Mouse (Mus musculus) liver, adult 2 months (tissue): ENCODE measurements around the gene Gm9936. TPM values are rescaled to one million over a fixed set of nuclear protein-coding genes. Genes with fewer than 3 reads are reported as not detected.

ENCODE experiments used
- DNase-seq: peaks from one replicate; pipeline ENCODE4 v3.0.0-alpha.2; 2011; ENCODE audit warnings: low read depth, low spot score; ENCODE audit errors: extremely low read depth
- H3K27ac ChIP-seq: fragments of 200-500 bp; replicated peaks from 2 replicates; pipeline ENCODE4 v1.5.1; 2012; ENCODE audit warnings: low read depth, mild to moderate bottlenecking, control low read depth, inconsistent platforms, low read length; ENCODE audit not compliant: insufficient read depth
- H3K27me3 ChIP-seq: fragments of 200-500 bp; 2 replicates; pipeline ENCODE4 v1.6.1; 2012; ENCODE audit warnings: mild to moderate bottlenecking, moderate library complexity, low read length, inconsistent platforms; ENCODE audit not compliant: control insufficient read depth, insufficient read depth
- H3K36me3 ChIP-seq: fragments of 200-500 bp; 2 replicates; pipeline ENCODE4 v1.6.1; 2012; ENCODE audit warnings: low read length, inconsistent platforms; ENCODE audit not compliant: control insufficient read depth, insufficient read depth
- H3K4me1 ChIP-seq: fragments of 200-500 bp; 2 replicates; pipeline ENCODE4 v1.6.1; 2011; ENCODE audit warnings: low read length; ENCODE audit not compliant: control insufficient read depth, insufficient read depth
- H3K4me3 ChIP-seq: fragments of 200-500 bp; 2 replicates; pipeline ENCODE4 v1.5.1; 2011; ENCODE audit warnings: low read depth, mild to moderate bottlenecking, control low read depth, low read length, moderate library complexity; ENCODE audit not compliant: insufficient read depth
- H3K79me2 ChIP-seq: fragments of 200-500 bp; 2 replicates; pipeline ENCODE4 v1.6.1; 2012; ENCODE audit warnings: inconsistent platforms, mild to moderate bottlenecking, low read length, moderate library complexity; ENCODE audit not compliant: control insufficient read depth, insufficient read depth
- H3K9ac ChIP-seq: fragments of 200-500 bp; 2 replicates; pipeline ENCODE4 v1.6.1; 2012; ENCODE audit warnings: low read depth, mild to moderate bottlenecking, control low read depth, inconsistent platforms, low read length
- CTCF ChIP-seq: fragments of 200-500 bp; IDR thresholded peaks from 2 replicates; pipeline ENCODE4 v1.5.1; 2011; ENCODE audit warnings: low read depth, low read length, control low read depth
- POLR2A ChIP-seq: fragments of 200-500 bp; IDR thresholded peaks from 2 replicates; pipeline ENCODE4 v1.6.1; 2011; ENCODE audit warnings: low read length, control low read depth; ENCODE audit not compliant: insufficient read depth; ENCODE audit errors: extremely low read depth
- WGBS: fragments of 180-500 bp; shearing (Covaris S2); methylation state at CpG from one replicate; pipeline ENCODE4 v1.1.7; 2018; 5-methylcytosine and 5-hydroxymethylcytosine counted together
- polyA plus RNA-seq: library from polyadenylated mRNA; depleted of rRNA; stranded (reverse); fragments of >200 nt; gene quantifications from 2 replicates; pipeline ENCODE4 v1.2.3, GENCODE M21; 2012
- total RNA-seq: library from RNA; depleted of rRNA; stranded (reverse); fragments of >200 nt; gene quantifications from 2 replicates; pipeline ENCODE4 v1.2.3, GENCODE M21; 2014

The Gm9936 gene
- total and polyA plus RNA-seq, 2 experiments = not detected

DNA sequence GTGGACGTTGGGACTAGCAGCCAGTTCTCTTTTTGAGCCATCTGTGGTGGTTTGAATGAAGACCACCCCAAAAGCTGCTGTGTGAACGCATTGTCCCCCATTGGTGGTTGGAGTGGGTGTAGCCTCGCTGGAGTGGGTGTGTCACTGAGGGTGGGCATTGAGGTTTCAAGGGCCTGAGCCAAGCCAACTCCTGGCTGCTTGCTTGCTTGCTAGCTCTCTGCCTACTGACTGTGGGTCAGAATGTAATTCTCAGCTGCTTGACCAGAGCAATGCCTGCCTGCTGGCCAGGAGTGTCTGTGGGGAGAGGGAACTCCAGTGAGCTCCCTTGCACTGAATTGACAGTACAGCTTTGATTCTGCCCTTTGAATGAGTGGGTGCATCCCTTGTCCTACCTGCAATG is 28.7 kb downstream of the Gm9936 start:
- H3K9ac ChIP-seq = no peak overlapping the region
- H3K79me2 ChIP-seq = no peaks in the 10 kb centered on the region
- no peaks in the 10 kb centered on the region for H3K36me3 ChIP-seq
- DNase-seq = no peak
- TF ChIP-seq POLR2A (no peak), CTCF (no peak)
- no peaks in the 10 kb centered on the region; the same call in 1 of the 2 replicates for H3K4me1 ChIP-seq
- no peaks in the 10 kb centered on the region for H3K27me3 ChIP-seq
- 74% methylated on average over 3 of the region's 3 CpGs for WGBS
- H3K27ac ChIP-seq = no peak overlapping the region
- H3K4me3 ChIP-seq = no peak overlapping the region

DNA sequence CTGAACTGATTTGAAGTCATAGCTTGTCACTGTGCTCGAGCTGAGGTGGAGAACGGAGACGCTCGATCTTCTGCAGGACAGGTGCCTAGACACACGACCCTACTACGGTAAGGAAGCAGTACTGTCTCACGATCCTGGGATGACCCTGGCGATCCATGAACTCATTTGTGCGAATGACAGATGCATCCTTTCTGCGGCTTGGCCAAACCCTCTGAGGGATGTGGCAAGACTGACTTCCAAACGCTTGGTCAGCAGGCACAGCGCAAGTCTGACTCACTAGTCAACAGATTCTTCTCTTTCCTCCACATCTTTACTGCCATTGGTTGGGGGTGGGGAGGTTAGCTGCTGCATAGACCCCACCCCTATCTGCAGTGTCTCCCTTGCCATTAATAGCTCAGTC is 31.1 kb downstream of the Gm9936 start:
- Histone ChIP-seq H3K79me2 (no peaks in the 10 kb centered on the region), H3K4me1 (no peaks in the 10 kb centered on the region; the same call in 1 of the 2 replicates), H3K4me3 (no peak overlapping the region), H3K27ac (no peak overlapping the region), H3K36me3 (no peaks in the 10 kb centered on the region), H3K9ac (no peak overlapping the region), H3K27me3 (no peaks in the 10 kb centered on the region)
- WGBS = 78% methylated on average over 12 of the region's 12 CpGs
- TF ChIP-seq POLR2A (no peak), CTCF (no peak)
- no peak for DNase-seq

- H3K27ac ChIP-seq = no peak overlapping the region
- no peaks in the 10 kb centered on the region for H3K79me2 ChIP-seq
- no peaks in the 10 kb centered on the region for H3K27me3 ChIP-seq
- 0 out of 2 replicates have a peak overlapping the region, but pooled peaks have one; percentile 43 for H3K9ac ChIP-seq
- H3K4me1 ChIP-seq = no peaks in the 10 kb centered on the region; the same call in 1 of the 2 replicates
- peak overlapping the region; percentile 66 for H3K4me3 ChIP-seq
- peak; percentile 77 for DNase-seq
- 2% methylated on average over 27 of the region's 27 CpGs for WGBS
- TF ChIP-seq POLR2A (no peak), CTCF (peak; percentile 44)
- no peaks in the 10 kb centered on the region for H3K36me3 ChIP-seq
Measured at GRCm38 (mm10) chr5:114825978-114826691, 32.3 kb downstream of the Gm9936 start.

GRCm38 (mm10) chr5:114824197-114824596 is 34.3 kb downstream of the Gm9936 start:
- WGBS = 30% methylated on average over 9 of the region's 9 CpGs
- H3K27ac ChIP-seq = no peak overlapping the region
- peak; percentile 33 for DNase-seq
- H3K9ac ChIP-seq = no peak overlapping the region
- no peaks in the 10 kb centered on the region for H3K36me3 ChIP-seq
- no peaks in the 10 kb centered on the region for H3K79me2 ChIP-seq
- no peaks in the 10 kb centered on the region for H3K27me3 ChIP-seq
- no peaks in the 10 kb centered on the region; the same call in 1 of the 2 replicates for H3K4me1 ChIP-seq
- TF ChIP-seq CTCF (peak; percentile 64), POLR2A (no peak)
- H3K4me3 ChIP-seq = no peak overlapping the region

GRCm38 (mm10) chr5:114822796-114823688 is 35.4 kb downstream of the Gm9936 start, which contains the start of gene 1500011B03Rik:
1500011B03Rik (minus strand) TSS chr5:114823468.
- WGBS = 14% methylated on average over 53 of the region's 53 CpGs
- no peaks in the 10 kb centered on the region; the same call in 1 of the 2 replicates for H3K4me1 ChIP-seq
- TF ChIP-seq CTCF = no peak
- no peak for TF ChIP-seq POLR2A
- no peaks in the 10 kb centered on the region for H3K27me3 ChIP-seq
- no peak for DNase-seq
- H3K79me2 ChIP-seq = no peaks in the 10 kb centered on the region
- H3K4me3 ChIP-seq = peak within 1 kb of the TSS; percentile 90
- H3K36me3 ChIP-seq = no peaks in the 10 kb centered on the region
- peak within 1 kb of the TSS; percentile 46; the same call in 1 of the 2 replicates for H3K9ac ChIP-seq
- no peak within 1 kb of the TSS for H3K27ac ChIP-seq
